Mouse (Mus musculus): Measurements from ENCODE around the gene Rbfox1.

The Rbfox1 gene

GRCm38 (mm10) chr16:7359043-7359442 is 1473.9 kb downstream of the Rbfox1 start:
- DNase-seq (ENCODE audit: low read depth, low spot score) = no peak

GRCm38 (mm10) chr16:7360706-7361105 is 1475.6 kb downstream of the Rbfox1 start:
- DNase-seq (ENCODE audit: low read depth, low spot score) = no peak

GRCm38 (mm10) chr16:7365878-7366277 is 1480.7 kb downstream of the Rbfox1 start:
- no peak for DNase-seq (ENCODE audit: low read depth, low spot score)

GRCm38 (mm10) chr16:7374146-7374545 is 1489.0 kb downstream of the Rbfox1 start:
- DNase-seq (ENCODE audit: low read depth, low spot score) = no peak

GRCm38 (mm10) chr16:7374674-7375073 is 1489.5 kb downstream of the Rbfox1 start:
- no peak for DNase-seq (ENCODE audit: low read depth, low spot score)

- no peak for DNase-seq (ENCODE audit: low read depth, low spot score)
Measured at GRCm38 (mm10) chr16:7396101-7396500, 1510.9 kb downstream of the Rbfox1 start.

- no peak for DNase-seq (ENCODE audit: low read depth, low spot score)
Measured at GRCm38 (mm10) chr16:7404766-7405492, 1519.8 kb downstream of the Rbfox1 start.

- DNase-seq (ENCODE audit: low read depth, low spot score) = no peak
Measured at GRCm38 (mm10) chr16:7407862-7408640, 1522.9 kb downstream of the Rbfox1 start.

GRCm38 (mm10) chr16:7419655-7420281 is 1534.6 kb downstream of the Rbfox1 start:
- peak; percentile 32 for DNase-seq (ENCODE audit: low read depth, low spot score)

- DNase-seq (ENCODE audit: low read depth, low spot score) = no peak
Measured at GRCm38 (mm10) chr16:7425386-7426089, 1540.4 kb downstream of the Rbfox1 start.

GRCm38 (mm10) chr16:7433296-7433695 is 1548.1 kb downstream of the Rbfox1 start:
- DNase-seq (ENCODE audit: low read depth, low spot score) = no peak

GRCm38 (mm10) chr16:7446791-7447290 is 1561.7 kb downstream of the Rbfox1 start:
- no peak for DNase-seq (ENCODE audit: low read depth, low spot score)

- DNase-seq (ENCODE audit: low read depth, low spot score) = no peak
Measured at GRCm38 (mm10) chr16:7447718-7448649, 1562.8 kb downstream of the Rbfox1 start.

- no peak for DNase-seq (ENCODE audit: low read depth, low spot score)
Measured at GRCm38 (mm10) chr16:7451193-7451592, 1566.0 kb downstream of the Rbfox1 start.

- no peak for DNase-seq (ENCODE audit: low read depth, low spot score)
Measured at GRCm38 (mm10) chr16:7457571-7457970, 1572.4 kb downstream of the Rbfox1 start.
